Comparison of ENCODE assay signal across 10 mouse cellular contexts in genomic region chr15:92521686-92522085, GRCm38 (mm10).
DNase-seq lines count a peak whose midpoint lies in the region; ATAC-seq and TF ChIP-seq lines count a peak whose summit lies in the region.
"Had no signal": no experiment of that assay in that cellular context is flagged by ENCODE, and none has a peak within 500 bp of the region (broad histone marks: within the 10 kb centered on the region; RNA-seq: fewer than 3 reads in every experiment).

No protein-coding gene starts in this region.

- ATAC-seq in hindbrain, embryonic 13.5 days (ENCODE audit: low FRiP score): no peak
- ATAC-seq in megakaryocyte-erythroid progenitor cell, adult 5-6 weeks (replicated peaks; ENCODE audit: low FRiP score, low TSS enrichment, poor library complexity, severe bottlenecking): no peak

- TF ChIP-seq POLR2A in thymus, adult 2 months (IDR thresholded peaks at IDR 0.05; ENCODE audit: control insufficient read depth, extremely low read depth, insufficient read depth, low read length, poor library complexity): no peak

- no peak overlapping the region for H3K4me3 ChIP-seq in hindbrain, embryonic 13.5 days
- no peak overlapping the region for H3K4me3 ChIP-seq in thymus, adult 2 months (ENCODE audit: control insufficient read depth, insufficient read depth, low read length)

- no peaks in the 10 kb centered on the region for H3K9me3 ChIP-seq in hindbrain, embryonic 13.5 days

- H3K27ac ChIP-seq in hindbrain, embryonic 13.5 days: peak overlapping the region; percentile 30
- no peak overlapping the region for H3K27ac ChIP-seq in thymus, adult 2 months (ENCODE audit: control insufficient read depth, insufficient read depth, low read length)

- peak overlapping the region; percentile 26 for H3K4me2 ChIP-seq in hindbrain, embryonic 13.5 days

- no peaks in the 10 kb centered on the region for H3K36me3 ChIP-seq in hindbrain, embryonic 13.5 days
- no peaks in the 10 kb centered on the region for H3K36me3 ChIP-seq in thymus, adult 2 months (ENCODE audit: control insufficient read depth, insufficient read depth, low read length)

- peak; percentile 8 to 26 for DNase-seq in cerebellum, postnatal 10 days
- no peak for DNase-seq in cerebellum, adult 9-11 months
- peak; percentile 33 to 43 for DNase-seq in kidney, postnatal 4 days
- DNase-seq in kidney, adult 8-10 months: no peak
- peak; percentile 23 for DNase-seq in neural tube, embryonic 10.5 days (ENCODE audit: extremely low spot score, low spot score)
- DNase-seq in thymus, adult 2 months: no peak
- DNase-seq: cerebellum, adult 11 months; gastrocnemius, postnatal 36 days had no signal

- no peaks in the 10 kb centered on the region for H3K27me3 ChIP-seq in hindbrain, embryonic 13.5 days
- no peaks in the 10 kb centered on the region for H3K27me3 ChIP-seq in thymus, adult 2 months (ENCODE audit: control insufficient read depth, insufficient read depth, low read length)

- WGBS in hindbrain, embryonic 13.5 days: 25% methylated on average over 7 of the region's 7 CpGs
- 31% methylated on average over 7 of the region's 7 CpGs for WGBS in thymus, adult 2 months

- H3K4me1 ChIP-seq in hindbrain, embryonic 13.5 days (replicated peaks): peaks cover 22% of the 10 kb centered on the region
- H3K4me1 ChIP-seq in thymus, adult 2 months (replicated peaks; ENCODE audit: control insufficient read depth, insufficient read depth, low read length): no peaks in the 10 kb centered on the region

- no peak for TF ChIP-seq CTCF in thymus, adult 2 months (IDR thresholded peaks at IDR 0.05; ENCODE audit: borderline replicate concordance, control insufficient read depth, extremely low read depth, insufficient read depth, low read length, poor library complexity)

- H3K9ac ChIP-seq in hindbrain, embryonic 13.5 days: no peak overlapping the region

Comparison
In these comparisons a context has a peak if more than half of its experiments do, and no peak if none do; other contexts are left out.
1. DNase-seq: peak in cerebellum, postnatal 10 days (2 of 2), kidney, postnatal 4 days (2 of 2) and neural tube, embryonic 10.5 days (single experiment); none in cerebellum, adult 9-11 months (single experiment), kidney, adult 8-10 months (0 of 2) and thymus, adult 2 months (single experiment).